Mouse (Mus musculus) limb, embryonic 12.5 days (tissue): ENCODE results near the gene Wipf2. TPM values are rescaled to one million over a fixed set of nuclear protein-coding genes. Genes with fewer than 3 reads are reported as not detected.
A peak's percentile ranks its signal among the peaks of the same experiment; 100 is the strongest.

ENCODE experiments used
- ATAC-seq: fragments of 200-750 bp; cut with Nextera tagmentation; 2 replicates; pipeline ENCODE4 v1.8.0; 2017; ENCODE audit warnings: low read depth, moderate TSS enrichment; ENCODE audit not compliant: insufficient number of reproducible peaks, insufficient read depth, low FRiP score, low TSS enrichment
- H3K27ac ChIP-seq: fragments of 300-500 bp; sonication (generic); 2 replicates; pipeline ENCODE4 v1.5.1; 2016; ENCODE audit warnings: mild to moderate bottlenecking, moderate library complexity
- H3K27me3 ChIP-seq: fragments of 300-500 bp; sonication (generic); 2 replicates; pipeline ENCODE4 v1.6.1; 2016; ENCODE audit warnings: mild to moderate bottlenecking, moderate library complexity
- H3K36me3 ChIP-seq: fragments of 300-500 bp; sonication (generic); 2 replicates; pipeline ENCODE4 v1.6.1; 2016; ENCODE audit warnings: mild to moderate bottlenecking, moderate library complexity
- H3K4me1 ChIP-seq: fragments of 300-500 bp; sonication (generic); replicated peaks from 2 replicates; pipeline ENCODE4 v1.6.1; 2016
- H3K4me2 ChIP-seq: fragments of 300-500 bp; sonication (generic); 2 replicates; pipeline ENCODE4 v1.6.1; 2016; ENCODE audit warnings: mild to moderate bottlenecking, moderate library complexity
- H3K4me3 ChIP-seq: fragments of 300-500 bp; sonication (generic); replicated peaks from 2 replicates; pipeline ENCODE4 v1.5.1; 2016; ENCODE audit warnings: mild to moderate bottlenecking
- H3K9ac ChIP-seq: fragments of 300-500 bp; sonication (generic); replicated peaks from 2 replicates; pipeline ENCODE4 v1.6.1; 2016; ENCODE audit warnings: mild to moderate bottlenecking, moderate library complexity
- H3K9me3 ChIP-seq: fragments of 300-500 bp; sonication (generic); 2 replicates; pipeline ENCODE4 v1.6.1; 2016; ENCODE audit warnings: mild to moderate bottlenecking, moderate library complexity
- WGBS: fragments of 180-500 bp; shearing (Covaris S2); methylation state at CpG from one replicate; pipeline ENCODE4 v1.1.7; 2016; 5-methylcytosine and 5-hydroxymethylcytosine counted together
- polyA plus RNA-seq: library from polyadenylated mRNA; unstranded; fragments of >200 nt; fragmentation: Nextera tagmentation; extraction: Ambion mirVana; gene quantifications from 2 replicates; pipeline ENCODE4 v1.2.1, GENCODE M21; 2016

Gene Wipf2
- polyA plus RNA-seq, 1 experiment from 2014 or later = 5.8 TPM

DNA sequence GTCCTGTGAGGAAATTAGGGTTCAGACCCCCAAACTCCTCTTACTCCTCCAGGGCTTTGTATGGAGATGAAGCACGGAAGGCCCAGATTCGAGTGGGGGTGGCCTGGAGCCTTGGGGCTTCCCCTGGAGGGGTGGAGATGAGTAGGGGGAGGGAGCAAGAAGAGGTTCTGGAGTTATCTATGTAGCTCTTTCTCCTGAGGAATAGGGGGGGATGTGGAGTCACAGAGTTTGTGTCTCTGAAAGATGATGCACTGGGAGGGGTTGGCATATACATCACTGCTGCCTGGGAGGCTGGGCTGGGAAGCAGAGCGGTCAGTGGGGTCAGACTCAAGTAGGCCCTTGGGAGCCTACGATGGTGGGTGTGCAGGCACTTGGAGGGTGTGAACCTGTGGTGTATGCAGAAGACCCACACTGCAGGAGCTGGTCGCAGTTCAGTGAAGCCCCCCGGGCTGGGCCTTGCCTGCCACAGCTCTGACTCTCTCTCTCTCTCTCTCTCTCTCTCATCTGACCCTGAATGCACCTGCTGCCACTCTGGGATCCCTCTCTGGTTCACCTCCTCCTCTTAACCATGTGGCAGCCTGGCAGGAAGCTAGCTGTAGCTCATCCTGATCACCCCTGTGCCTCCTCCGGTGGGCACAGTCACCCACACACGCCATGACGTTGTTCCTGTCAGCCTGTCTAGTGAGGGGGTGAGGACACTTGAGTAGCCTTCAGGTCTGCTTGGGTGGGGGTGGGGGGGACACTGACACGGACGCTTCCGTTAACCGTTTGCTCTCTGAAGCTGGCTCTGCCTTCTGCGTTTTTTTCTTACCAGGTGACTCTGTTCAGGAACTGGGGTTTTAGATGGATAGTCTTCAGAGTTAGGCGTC is 75.9 kb downstream of the Wipf2 start:
- Histone ChIP-seq H3K9ac (peak overlapping the region; percentile 88), H3K36me3 (peaks cover 11% of the 10 kb centered on the region), H3K27me3 (no peaks in the 10 kb centered on the region), H3K4me1 (peaks cover 90% of the 10 kb centered on the region), H3K9me3 (no peaks in the 10 kb centered on the region), H3K27ac (peak overlapping the region; percentile 92), H3K4me2 (peak overlapping the region; percentile 90), H3K4me3 (peak overlapping the region; percentile 75)
- no peak for ATAC-seq
- 48% methylated on average over 15 of the region's 15 CpGs for WGBS

DNA sequence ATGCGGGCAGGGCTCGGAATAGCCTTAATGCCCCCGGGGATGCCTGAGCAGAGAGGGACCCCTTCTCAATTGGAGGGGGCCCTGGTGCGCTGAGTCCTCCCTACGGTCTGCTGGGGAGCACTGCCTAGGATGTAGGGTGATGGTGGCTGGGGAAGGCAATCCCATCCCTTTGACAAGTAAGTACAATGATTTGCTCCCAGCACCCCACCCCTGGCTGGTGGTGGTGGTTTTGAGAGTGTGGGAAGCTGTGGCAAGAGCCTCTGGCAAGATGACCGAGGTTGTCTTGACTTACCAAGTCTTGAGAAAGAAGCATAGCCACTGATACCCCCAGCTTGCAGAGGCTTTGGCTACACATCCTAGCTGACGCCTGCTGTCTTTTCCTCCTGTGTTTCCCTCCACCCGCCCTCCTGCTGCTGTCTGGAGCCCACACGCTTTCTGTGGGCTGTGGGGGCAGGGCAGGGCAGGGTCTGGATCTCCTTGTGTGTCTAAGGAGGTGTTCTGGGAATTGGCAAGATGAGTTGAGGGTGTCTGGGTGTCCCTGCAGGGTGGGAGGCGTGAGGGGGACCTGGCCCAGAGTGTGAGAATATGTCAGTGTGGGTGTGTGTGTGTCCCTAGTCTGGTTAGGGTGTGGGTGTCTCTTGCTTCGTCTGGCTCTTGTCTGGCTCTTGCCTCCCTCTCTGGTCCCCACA is 76.7 kb downstream of the Wipf2 start:
- peak overlapping the region; percentile 88 for H3K9ac ChIP-seq
- H3K27me3 ChIP-seq = no peaks in the 10 kb centered on the region
- no peak for ATAC-seq
- H3K36me3 ChIP-seq = peaks cover 9% of the 10 kb centered on the region
- H3K27ac ChIP-seq = peak overlapping the region; percentile 92
- WGBS = 44% methylated on average over 11 of the region's 11 CpGs
- peak overlapping the region; percentile 75 for H3K4me3 ChIP-seq
- H3K9me3 ChIP-seq = no peaks in the 10 kb centered on the region
- peaks cover 90% of the 10 kb centered on the region for H3K4me1 ChIP-seq
- peak overlapping the region; percentile 90 for H3K4me2 ChIP-seq

DNA sequence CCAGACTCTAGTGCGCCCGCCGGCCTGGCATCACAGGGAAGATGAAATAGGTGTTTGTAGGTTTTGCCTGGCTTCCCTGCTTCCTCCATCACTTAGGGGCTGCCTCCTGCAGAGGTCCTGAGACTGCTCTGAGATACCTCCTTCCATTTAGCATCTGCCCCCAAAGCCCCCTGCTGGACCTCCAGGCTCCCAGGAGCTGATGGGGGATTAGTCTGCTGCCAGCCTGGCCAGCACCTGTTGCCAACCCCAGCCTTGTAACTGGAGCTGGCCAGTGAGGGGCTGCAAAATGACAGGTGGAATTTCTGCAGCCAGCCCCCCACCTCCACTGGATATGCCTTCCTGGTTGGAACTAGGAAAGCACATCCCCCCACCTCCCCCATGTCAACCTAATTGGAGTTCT is 77.3 kb downstream of the Wipf2 start:
- Histone ChIP-seq H3K27me3 (no peaks in the 10 kb centered on the region), H3K4me3 (peak overlapping the region; percentile 75), H3K27ac (peak overlapping the region; percentile 92), H3K4me2 (peak overlapping the region; percentile 90), H3K9me3 (no peaks in the 10 kb centered on the region), H3K4me1 (peaks cover 91% of the 10 kb centered on the region), H3K36me3 (peaks cover 6% of the 10 kb centered on the region; the same call in 1 of the 2 replicates), H3K9ac (peak overlapping the region; percentile 88; the same call in 1 of the 2 replicates)
- ATAC-seq = no peak
- 24% methylated on average over 3 of the region's 3 CpGs for WGBS

DNA sequence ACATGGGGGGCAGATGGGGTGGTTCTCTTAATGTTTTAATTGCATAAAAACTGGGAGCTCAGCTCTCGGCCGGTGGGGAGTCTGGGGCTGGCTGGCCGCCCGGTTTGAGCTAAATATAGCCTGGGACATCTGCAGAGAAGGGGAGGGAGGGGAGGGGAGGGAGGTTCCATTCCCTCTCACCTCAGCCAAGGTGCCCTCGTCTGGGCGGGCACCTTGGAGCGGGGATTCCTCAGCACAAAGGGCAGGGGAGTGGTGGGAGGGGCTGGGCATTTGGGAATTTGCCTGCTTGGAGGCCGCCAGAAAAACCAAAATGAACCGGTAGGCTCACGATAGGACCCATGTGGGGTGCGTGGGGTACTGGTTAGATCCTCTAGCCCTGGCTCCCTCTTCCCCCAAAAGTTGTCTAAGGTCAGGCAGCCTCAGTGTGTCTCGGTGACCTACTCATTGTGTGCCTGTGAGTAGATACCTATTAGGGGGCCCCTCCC is 77.9 kb downstream of the Wipf2 start:
- WGBS = 6% methylated on average over 12 of the region's 12 CpGs
- no peaks in the 10 kb centered on the region for H3K9me3 ChIP-seq
- H3K4me1 ChIP-seq = peaks cover 89% of the 10 kb centered on the region
- H3K4me3 ChIP-seq = peak overlapping the region; percentile 75
- ATAC-seq = no peak
- peaks cover 6% of the 10 kb centered on the region; the same call in 1 of the 2 replicates for H3K36me3 ChIP-seq
- H3K9ac ChIP-seq = peak overlapping the region; percentile 42
- H3K4me2 ChIP-seq = peak overlapping the region; percentile 90
- H3K27me3 ChIP-seq = no peaks in the 10 kb centered on the region
- H3K27ac ChIP-seq = peak overlapping the region; percentile 92

DNA sequence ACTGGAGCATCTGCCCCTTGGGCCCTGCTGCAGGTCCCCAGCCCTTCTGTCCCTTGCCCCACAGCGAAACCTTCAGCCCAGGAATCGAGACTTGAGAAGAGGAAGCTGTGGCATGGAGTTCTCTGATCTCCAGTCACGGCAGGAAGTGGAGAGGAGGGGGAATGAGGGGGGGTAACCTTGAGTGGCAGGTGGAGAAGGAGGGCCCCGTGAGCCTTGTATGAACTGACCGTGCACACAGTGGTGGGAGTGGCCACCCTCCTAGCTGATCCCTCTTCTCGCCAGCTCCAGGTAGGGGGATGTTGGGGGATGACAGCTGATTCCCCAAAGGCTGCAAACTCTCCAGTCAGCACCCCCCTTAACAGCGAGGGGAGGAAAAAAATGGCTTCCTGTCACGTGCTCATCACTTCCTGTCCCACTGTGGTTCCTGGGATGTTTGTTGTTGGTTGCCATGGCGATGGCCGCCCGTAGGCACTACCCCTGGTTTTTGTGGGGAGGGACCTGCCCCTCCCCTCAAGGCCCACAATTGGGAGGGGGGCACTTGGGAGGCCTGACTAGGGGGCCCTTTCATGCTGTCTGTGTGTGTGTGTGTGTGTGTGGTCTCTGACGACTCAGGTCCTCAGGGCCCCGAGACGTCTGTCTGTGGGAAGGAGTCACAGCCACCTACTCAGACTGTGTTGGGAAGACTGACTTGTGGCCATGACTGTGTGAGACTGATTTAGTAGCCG is 78.5 kb downstream of the Wipf2 start:
- Histone ChIP-seq H3K27me3 (no peaks in the 10 kb centered on the region), H3K27ac (peak overlapping the region; percentile 92), H3K9ac (peak overlapping the region; percentile 42), H3K9me3 (no peaks in the 10 kb centered on the region), H3K4me1 (peaks cover 84% of the 10 kb centered on the region), H3K36me3 (peaks cover 7% of the 10 kb centered on the region), H3K4me2 (peak overlapping the region; percentile 90), H3K4me3 (peak overlapping the region; percentile 75)
- ATAC-seq = no peak
- 3% methylated on average over 15 of the region's 15 CpGs for WGBS

DNA sequence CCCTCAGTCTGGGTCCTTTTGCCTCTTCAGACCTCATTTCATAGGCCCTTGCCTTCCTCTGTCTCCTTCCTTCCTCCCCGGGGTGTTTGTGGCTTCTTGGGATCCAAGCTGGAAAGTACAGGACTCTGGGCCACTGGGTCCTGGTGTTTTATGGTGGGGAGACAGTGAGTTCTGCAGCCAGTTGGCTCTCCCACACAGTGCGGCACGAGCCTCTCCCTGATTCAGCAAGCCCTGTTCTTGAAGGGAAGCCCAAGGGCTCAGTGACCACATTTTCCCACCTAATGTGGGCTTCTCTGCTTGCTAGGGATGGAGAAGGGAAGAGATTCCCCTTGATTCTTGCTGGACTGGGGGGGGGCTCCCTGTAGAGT is 79.1 kb downstream of the Wipf2 start:
- Histone ChIP-seq H3K4me2 (peak overlapping the region; percentile 90), H3K36me3 (peaks cover 12% of the 10 kb centered on the region), H3K9me3 (no peaks in the 10 kb centered on the region), H3K27ac (peak overlapping the region; percentile 92), H3K27me3 (no peaks in the 10 kb centered on the region), H3K9ac (peak overlapping the region; percentile 42; the same call in 1 of the 2 replicates), H3K4me3 (peak overlapping the region; percentile 75), H3K4me1 (peaks cover 86% of the 10 kb centered on the region)
- 40% methylated on average over 3 of the region's 3 CpGs for WGBS
- ATAC-seq = no peak

DNA sequence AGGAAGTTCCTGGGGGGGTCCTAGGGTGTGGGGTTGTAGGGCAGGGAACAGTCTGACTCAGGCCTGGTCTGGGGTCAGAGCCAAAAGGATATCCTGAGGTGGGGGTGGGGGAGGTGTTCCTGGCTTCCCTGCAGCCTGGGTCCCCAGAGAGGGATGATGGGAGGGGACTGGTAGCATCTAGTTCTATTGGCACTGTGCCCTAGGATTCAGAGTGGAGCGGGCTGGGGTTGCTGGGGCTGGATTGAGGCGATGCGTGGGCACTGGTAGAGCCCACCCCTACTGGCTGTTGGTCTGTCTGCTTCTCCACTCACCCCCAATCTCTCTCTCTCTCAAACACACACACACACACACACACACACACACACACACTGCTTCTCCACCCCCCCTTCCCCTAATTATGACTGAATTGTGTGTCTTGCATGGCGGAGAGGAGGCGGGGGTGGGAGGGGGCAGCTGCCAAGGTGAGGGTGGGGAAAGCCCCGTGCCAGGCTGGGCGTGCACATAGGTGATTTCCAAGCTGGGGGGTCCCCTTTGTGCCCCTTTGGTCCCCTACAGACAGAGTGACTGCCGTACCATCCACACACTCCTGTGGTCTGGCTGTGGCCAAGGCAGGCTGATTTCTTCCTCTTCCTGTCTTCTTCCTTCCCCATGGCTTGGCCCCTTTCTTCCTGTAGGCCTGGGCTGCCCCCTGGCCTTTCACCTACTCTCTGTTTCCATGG is 79.6 kb downstream of the Wipf2 start:
- 79% methylated on average over 8 of the region's 8 CpGs for WGBS

DNA sequence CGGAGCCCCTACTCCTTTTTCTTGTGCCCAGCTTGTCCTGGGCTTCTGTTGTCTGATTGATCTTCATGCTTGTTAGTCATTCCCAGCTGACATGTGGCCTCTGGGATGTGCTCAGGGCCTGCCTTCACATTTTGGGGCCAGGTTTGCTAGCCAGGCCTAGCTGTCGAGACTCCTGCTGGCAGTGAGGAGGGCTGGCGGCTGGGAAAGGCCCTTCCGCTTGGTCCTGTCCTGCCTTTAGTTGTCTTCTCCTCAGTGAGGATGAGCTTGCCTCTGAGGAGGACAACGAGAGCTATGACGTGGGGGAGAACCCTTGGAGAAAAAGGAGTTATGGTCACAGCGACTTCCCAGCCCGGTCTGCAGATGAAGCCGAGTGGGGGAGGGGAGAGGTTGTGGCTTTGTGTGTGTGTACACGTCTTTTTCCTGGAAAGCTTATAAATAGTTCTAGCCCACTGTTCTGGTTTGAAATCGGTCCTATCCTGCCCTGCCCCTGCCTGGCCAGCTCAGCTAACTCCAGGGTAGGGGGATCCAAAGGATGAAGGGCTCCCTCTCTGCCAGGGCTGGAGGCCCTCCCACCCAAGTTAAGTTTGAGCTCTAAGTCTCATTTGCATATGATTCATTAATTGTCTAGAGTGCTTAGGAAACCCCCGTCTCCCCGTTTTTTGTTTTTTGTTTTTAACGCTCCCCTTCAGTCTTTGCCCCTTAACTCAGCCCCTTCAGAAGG is 80.5 kb downstream of the Wipf2 start:
- Histone ChIP-seq H3K4me2 (peak overlapping the region; percentile 90), H3K4me3 (0 out of 2 replicates have a peak overlapping the region, but pooled peaks have one; percentile 1), H3K27ac (peak overlapping the region; percentile 92), H3K9ac (no peak overlapping the region; the same call in 1 of the 2 replicates), H3K27me3 (no peaks in the 10 kb centered on the region), H3K9me3 (no peaks in the 10 kb centered on the region), H3K36me3 (peaks cover 17% of the 10 kb centered on the region), H3K4me1 (peaks cover 84% of the 10 kb centered on the region)
- WGBS = 35% methylated on average over 14 of the region's 14 CpGs
- no peak for ATAC-seq

More for the DNA sequence above, 79.6 kb downstream of the Wipf2 start:
- 0 out of 2 replicates have a peak overlapping the region, but pooled peaks have one; percentile 75 for H3K4me3 ChIP-seq
- H3K4me1 ChIP-seq = peaks cover 91% of the 10 kb centered on the region
- peak overlapping the region; percentile 92 for H3K27ac ChIP-seq
- H3K9ac ChIP-seq = peak overlapping the region; percentile 42; the same call in 1 of the 2 replicates
- peaks cover 17% of the 10 kb centered on the region for H3K36me3 ChIP-seq
- H3K9me3 ChIP-seq = no peaks in the 10 kb centered on the region
- H3K27me3 ChIP-seq = no peaks in the 10 kb centered on the region
- peak overlapping the region; percentile 90 for H3K4me2 ChIP-seq
- ATAC-seq = no peak

DNA sequence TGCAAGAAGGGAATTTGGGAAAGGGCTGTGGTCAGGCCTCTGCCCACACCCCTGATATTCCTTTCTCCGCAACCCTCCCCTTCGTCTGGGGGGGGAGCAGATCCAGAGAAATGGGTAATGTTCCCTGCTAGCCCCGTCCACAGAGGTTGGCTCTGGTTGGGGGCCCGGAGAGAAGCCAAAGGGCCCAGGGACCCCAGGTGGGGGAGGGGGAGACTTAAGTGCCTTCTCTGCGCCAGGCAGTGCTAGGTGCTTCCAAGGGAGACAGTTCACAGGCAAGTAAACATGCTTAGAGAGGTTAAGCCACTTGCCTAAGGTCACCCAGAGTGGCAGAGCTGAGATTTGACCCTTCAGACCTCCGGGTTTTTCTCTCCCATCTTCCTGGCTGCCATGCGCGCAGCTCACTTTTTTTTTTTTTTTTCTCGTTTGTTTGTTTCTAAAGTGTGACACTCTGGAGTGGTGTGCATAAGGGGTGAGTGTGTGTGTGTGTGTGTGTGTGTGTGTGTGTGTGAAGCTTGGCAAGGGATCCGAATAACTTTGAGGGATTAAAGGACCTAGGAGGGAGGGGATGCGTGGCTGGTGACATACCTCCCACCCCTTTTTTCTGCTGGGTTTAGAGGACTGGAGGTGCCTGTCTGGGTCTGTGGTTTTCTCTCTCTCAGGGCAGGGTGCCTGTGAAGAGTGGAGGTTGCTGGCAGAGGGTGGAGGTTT is 81.6 kb downstream of the Wipf2 start:
- Histone ChIP-seq H3K36me3 (peaks cover 28% of the 10 kb centered on the region), H3K4me3 (no peak overlapping the region), H3K4me1 (peaks cover 83% of the 10 kb centered on the region), H3K4me2 (peak overlapping the region; percentile 90; the same call in 1 of the 2 replicates), H3K9ac (0 out of 2 replicates have a peak overlapping the region, but pooled peaks have one; percentile 0), H3K9me3 (no peaks in the 10 kb centered on the region), H3K27me3 (no peaks in the 10 kb centered on the region), H3K27ac (peak overlapping the region; percentile 45; the same call in 1 of the 2 replicates)
- no peak for ATAC-seq
- 31% methylated on average over 11 of the region's 11 CpGs for WGBS
